Mouse (Mus musculus) forebrain, embryonic 16.5 days (tissue): Measurements from ENCODE around the gene Tsacc. TPM values are rescaled to one million over a fixed set of nuclear protein-coding genes. Genes with fewer than 3 reads are reported as not detected.
"Not testable (repeated sequence)": the region's sequence is repeated elsewhere in the genome, so short reads cannot be mapped to it uniquely, and the experiment has no call there.

ENCODE experiments used
- ATAC-seq: fragments of 200-750 bp; cut with Nextera tagmentation; 2 replicates; pipeline ENCODE4 v1.8.0; 2017; ENCODE audit warnings: mild to moderate bottlenecking, moderate library complexity
- H3K27ac ChIP-seq: fragments of 300-500 bp; sonication (generic); 2 replicates; pipeline ENCODE4 v1.5.1; 2014; ENCODE audit warnings: low read length, control low read depth
- H3K27me3 ChIP-seq: fragments of 300-500 bp; sonication (generic); replicated peaks from 2 replicates; pipeline ENCODE4 v1.6.1; 2014; ENCODE audit warnings: low read length; ENCODE audit not compliant: control insufficient read depth, insufficient read depth
- H3K36me3 ChIP-seq: fragments of 300-500 bp; sonication (generic); 2 replicates; pipeline ENCODE4 v1.6.1; 2014; ENCODE audit not compliant: control insufficient read depth, insufficient read depth
- H3K4me1 ChIP-seq: fragments of 300-500 bp; sonication (generic); replicated peaks from 2 replicates; pipeline ENCODE4 v1.6.1; 2014; ENCODE audit warnings: low read length; ENCODE audit not compliant: control insufficient read depth, insufficient read depth
- H3K4me2 ChIP-seq: fragments of 300-500 bp; sonication (generic); 2 replicates; pipeline ENCODE4 v1.6.1; 2014; ENCODE audit warnings: mild to moderate bottlenecking, low read length, control low read depth
- H3K4me3 ChIP-seq: fragments of 300-500 bp; sonication (generic); replicated peaks from 2 replicates; pipeline ENCODE4 v1.5.1; 2014; ENCODE audit warnings: mild to moderate bottlenecking, low read length, control low read depth
- H3K9ac ChIP-seq: fragments of 300-500 bp; sonication (generic); replicated peaks from 2 replicates; pipeline ENCODE4 v1.6.1; 2014; ENCODE audit warnings: low read depth, low read length, control low read depth
- H3K9me3 ChIP-seq: fragments of 300-500 bp; sonication (generic); 2 replicates; pipeline ENCODE4 v1.6.1; 2016; ENCODE audit warnings: low read length; ENCODE audit not compliant: control insufficient read depth
- WGBS: fragments of 180-500 bp; shearing (Covaris S2); extraction: QIAGEN DNeasy Blood & Tissue Kit; methylation state at CpG from one replicate; pipeline ENCODE4 v1.1.7; 2014; 5-methylcytosine and 5-hydroxymethylcytosine counted together
- polyA plus RNA-seq: library from polyadenylated mRNA; unstranded; fragments of >200 nt; fragmentation: Nextera tagmentation; extraction: Ambion mirVana; gene quantifications from 2 replicates; pipeline ENCODE4 v1.2.1, GENCODE M21; 2015

Gene Tsacc
- polyA plus RNA-seq, 1 experiment from 2014 or later, result 10.4 TPM

DNA sequence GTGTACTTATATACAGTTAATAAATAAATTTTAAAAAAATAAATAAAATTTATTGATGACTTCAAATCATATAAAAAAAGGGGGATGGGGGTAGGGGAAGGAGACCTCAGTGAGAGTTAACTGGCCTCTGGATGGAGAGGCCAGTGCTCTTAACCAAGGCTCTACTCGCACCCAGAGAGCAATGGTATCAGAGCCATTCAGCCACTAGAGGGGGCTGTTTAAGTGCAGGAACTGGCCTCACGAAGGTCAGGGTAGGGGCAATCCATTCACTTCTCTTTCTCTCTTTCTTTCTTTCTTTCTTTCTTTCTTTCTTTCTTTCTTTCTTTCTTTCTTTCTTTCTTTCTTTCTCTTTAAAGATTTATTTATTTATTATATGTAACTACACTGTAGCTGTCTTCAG lies 34.5 kb upstream of the Tsacc start:
- H3K4me3 ChIP-seq, result no peak overlapping the region
- H3K9me3 ChIP-seq, result no peaks in the 10 kb centered on the region
- peaks cover 6% of the 10 kb centered on the region for H3K4me1 ChIP-seq
- no peaks in the 10 kb centered on the region for H3K36me3 ChIP-seq
- no peaks in the 10 kb centered on the region for H3K27me3 ChIP-seq
- WGBS, result 21% methylated on average over 2 of the region's 2 CpGs
- H3K9ac ChIP-seq, result no peak overlapping the region
- no peak overlapping the region for H3K4me2 ChIP-seq
- ATAC-seq, result no peak
- no peak overlapping the region for H3K27ac ChIP-seq

DNA sequence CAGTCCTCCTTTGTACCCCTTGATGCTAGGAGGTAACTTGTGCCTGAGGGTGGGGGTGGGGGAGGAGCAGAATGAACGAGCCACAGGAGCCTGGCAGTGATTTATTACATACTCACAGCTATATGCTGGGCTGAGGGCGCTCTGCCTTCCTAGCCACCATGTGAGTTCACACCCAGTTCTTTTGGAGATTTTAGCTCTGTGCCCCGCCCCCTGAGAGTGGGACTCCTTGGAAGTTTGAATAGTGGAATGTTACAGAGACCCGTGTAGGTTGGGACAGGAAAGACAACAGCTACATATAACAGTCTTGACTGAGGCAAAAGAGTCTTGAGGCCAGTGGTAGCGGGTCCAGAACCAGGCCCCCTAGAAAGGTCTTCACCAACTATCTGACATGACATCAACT lies 32.2 kb upstream of the Tsacc start:
- WGBS, result 86% methylated on average over 5 of the region's 5 CpGs
- Histone ChIP-seq H3K4me1 (peaks cover 12% of the 10 kb centered on the region), H3K36me3 (no peaks in the 10 kb centered on the region), H3K9ac (no peak overlapping the region), H3K27me3 (no peaks in the 10 kb centered on the region), H3K9me3 (no peaks in the 10 kb centered on the region), H3K27ac (no peak overlapping the region), H3K4me2 (no peak overlapping the region), H3K4me3 (no peak overlapping the region)
- no peak for ATAC-seq

DNA sequence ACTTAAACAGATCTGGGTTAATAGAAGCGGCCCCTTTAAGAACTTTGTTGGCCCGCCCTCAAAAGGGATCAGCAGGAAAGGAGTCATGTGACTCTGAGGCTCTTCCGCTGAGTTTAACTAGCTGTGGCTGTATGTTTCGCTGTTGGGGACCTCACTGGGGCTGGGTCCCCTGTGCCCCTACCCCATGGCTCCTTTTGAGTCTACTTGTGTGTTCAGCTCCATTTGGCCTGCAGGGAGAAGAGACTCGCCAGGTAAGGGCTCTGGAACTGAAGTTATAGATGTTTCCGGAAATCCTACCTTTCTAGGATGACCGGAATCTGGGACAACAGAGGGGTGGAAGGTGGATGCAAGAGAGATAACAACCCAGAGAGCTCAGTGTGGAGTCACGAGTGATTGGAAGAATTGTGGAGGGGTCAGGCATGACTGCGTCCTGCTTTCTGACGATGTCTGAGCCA lies 28.2 kb upstream of the Tsacc start, which contains the start of gene Glmp:
Gene Glmp, plus strand, starts transcription at position 73 of the 455 bp plus-strand sequence.
- peak; percentile 83 for ATAC-seq
- WGBS, result 3% methylated on average over 10 of the region's 10 CpGs
- Histone ChIP-seq H3K9ac (peak within 1 kb of the TSS; percentile 60), H3K27me3 (no peaks in the 10 kb centered on the region), H3K9me3 (no peaks in the 10 kb centered on the region), H3K27ac (no peak within 1 kb of the TSS), H3K4me2 (peak within 1 kb of the TSS; percentile 76), H3K36me3 (peaks cover 21% of the 10 kb centered on the region), H3K4me3 (peak within 1 kb of the TSS; percentile 66), H3K4me1 (peaks cover 12% of the 10 kb centered on the region)

GRCm38 (mm10) chr3:88299172-88299571 lies 2.4 kb upstream of the Tsacc start:
- no peak for ATAC-seq
- Histone ChIP-seq H3K4me2 (no peak overlapping the region), H3K9me3 (no peaks in the 10 kb centered on the region)

GRCm38 (mm10) chr3:88297321-88297851 lies 587 bp upstream of the Tsacc start:
- no peak for ATAC-seq
- Histone ChIP-seq H3K27ac (peak overlapping the region; percentile 89), H3K36me3 (peaks cover 22% of the 10 kb centered on the region), H3K9me3 (no peaks in the 10 kb centered on the region), H3K27me3 (no peaks in the 10 kb centered on the region), H3K4me3 (peak overlapping the region; percentile 57), H3K9ac (peak overlapping the region; percentile 66), H3K4me2 (peak overlapping the region; percentile 72), H3K4me1 (peaks cover 15% of the 10 kb centered on the region)
- 0% methylated on average over 30 of the region's 30 CpGs for WGBS

More at GRCm38 (mm10) chr3:88299172-88299571, 2.4 kb upstream of the Tsacc start:
- Histone ChIP-seq H3K27ac (no peak overlapping the region), H3K4me3 (no peak overlapping the region), H3K36me3 (peaks cover 37% of the 10 kb centered on the region), H3K9ac (no peak overlapping the region), H3K4me1 (peaks cover 15% of the 10 kb centered on the region), H3K27me3 (no peaks in the 10 kb centered on the region)
- 93% methylated on average over 1 of the region's 1 CpGs for WGBS

- H3K4me2 ChIP-seq, result peak overlapping the region; percentile 48
- peak; percentile 21 for ATAC-seq
- under 1% methylated on average over 12 of the region's 12 CpGs for WGBS
- H3K4me3 ChIP-seq, result peak overlapping the region; percentile 57
- H3K36me3 ChIP-seq, result peaks cover 14% of the 10 kb centered on the region
- peak overlapping the region; percentile 43 for H3K9ac ChIP-seq
- H3K9me3 ChIP-seq, result no peaks in the 10 kb centered on the region
- H3K4me1 ChIP-seq, result peaks cover 15% of the 10 kb centered on the region
- peak overlapping the region; percentile 87 for H3K27ac ChIP-seq
- no peaks in the 10 kb centered on the region for H3K27me3 ChIP-seq
Measured at GRCm38 (mm10) chr3:88296110-88296560, 664 bp downstream of the Tsacc start.

- WGBS, result 69% methylated on average over 1 of the region's 1 CpGs
- H3K4me2 ChIP-seq, H3K9me3 ChIP-seq, H3K27me3 ChIP-seq, H3K36me3 ChIP-seq, H3K4me3 ChIP-seq, H3K9ac ChIP-seq, ATAC-seq, H3K27ac ChIP-seq: not testable (repeated sequence)
- peaks cover 15% of the 10 kb centered on the region for H3K4me1 ChIP-seq
Measured at GRCm38 (mm10) chr3:88295272-88295671, 1.5 kb downstream of the Tsacc start.

GRCm38 (mm10) chr3:88291970-88292369 lies 4.8 kb downstream of the Tsacc start:
- no peaks in the 10 kb centered on the region for H3K36me3 ChIP-seq
- peaks cover 3% of the 10 kb centered on the region for H3K4me1 ChIP-seq

GRCm38 (mm10) chr3:88288133-88288713 lies 8.6 kb downstream of the Tsacc start:
- H3K4me2 ChIP-seq, H3K27ac ChIP-seq, ATAC-seq: not testable (repeated sequence)

More at GRCm38 (mm10) chr3:88291970-88292369, 4.8 kb downstream of the Tsacc start:
- Histone ChIP-seq H3K4me3 (no peak overlapping the region), H3K27me3 (no peaks in the 10 kb centered on the region), H3K27ac (no peak overlapping the region), H3K9me3 (no peaks in the 10 kb centered on the region), H3K9ac (no peak overlapping the region), H3K4me2 (no peak overlapping the region)
- ATAC-seq, result no peak
- WGBS, result 33% methylated on average over 4 of the region's 4 CpGs

More at GRCm38 (mm10) chr3:88288133-88288713, 8.6 kb downstream of the Tsacc start:
- not testable (repeated sequence) for H3K4me1 ChIP-seq, H3K4me3 ChIP-seq, H3K36me3 ChIP-seq, H3K9ac ChIP-seq, H3K27me3 ChIP-seq, H3K9me3 ChIP-seq
- 61% methylated on average over 8 of the region's 10 CpGs for WGBS
